Mouse (Mus musculus) midbrain, embryonic 11.5 days (tissue): ENCODE data around the gene Plac9a. TPM values are rescaled to one million over a fixed set of nuclear protein-coding genes. Genes with fewer than 3 reads are reported as not detected.
"Not testable (repeated sequence)": the region's sequence is repeated elsewhere in the genome, so short reads cannot be mapped to it uniquely, and the experiment has no call there.

Source experiments
- ATAC-seq: fragments of 200-750 bp; cut with Nextera tagmentation; 2 replicates; pipeline ENCODE4 v1.8.0; 2017; ENCODE audit warnings: moderate TSS enrichment, moderate library complexity; ENCODE audit not compliant: low FRiP score
- DNase-seq: peaks from one replicate; pipeline ENCODE4 v3.0.0; 2015; ENCODE audit warnings: low spot score; ENCODE audit errors: missing footprints
- H3K27ac ChIP-seq: fragments of 300-500 bp; sonication (generic); 2 replicates; pipeline ENCODE4 v1.5.1; 2014; ENCODE audit warnings: low read depth, low read length
- H3K27me3 ChIP-seq: fragments of 300-500 bp; sonication (generic); 2 replicates; pipeline ENCODE4 v1.6.1; 2014; ENCODE audit warnings: mild to moderate bottlenecking, low read length, moderate library complexity, mixed read lengths; ENCODE audit not compliant: control insufficient read depth, insufficient read depth
- H3K36me3 ChIP-seq: fragments of 300-500 bp; sonication (generic); 2 replicates; pipeline ENCODE4 v1.6.1; 2014; ENCODE audit warnings: mild to moderate bottlenecking, low read length, moderate library complexity, mixed read lengths; ENCODE audit not compliant: control insufficient read depth, insufficient read depth
- H3K4me1 ChIP-seq: fragments of 300-500 bp; sonication (generic); 2 replicates; pipeline ENCODE4 v1.6.1; 2014; ENCODE audit warnings: low read length; ENCODE audit not compliant: control insufficient read depth, insufficient read depth
- H3K4me2 ChIP-seq: fragments of 300-500 bp; sonication (generic); 2 replicates; pipeline ENCODE4 v1.6.1; 2014; ENCODE audit warnings: mild to moderate bottlenecking, moderate library complexity
- H3K4me3 ChIP-seq: fragments of 300-500 bp; sonication (generic); 2 replicates; pipeline ENCODE4 v1.5.1; 2014; ENCODE audit warnings: low read depth, low read length
- H3K9ac ChIP-seq: fragments of 300-500 bp; sonication (generic); 2 replicates; pipeline ENCODE4 v1.6.1; 2014; ENCODE audit warnings: low read length
- H3K9me3 ChIP-seq: fragments of 300-500 bp; sonication (generic); 2 replicates; pipeline ENCODE4 v1.6.1; 2016; ENCODE audit warnings: low read length; ENCODE audit not compliant: control insufficient read depth
- WGBS: fragments of 180-500 bp; shearing (Covaris S2); extraction: QIAGEN DNeasy Blood & Tissue Kit; methylation state at CpG from one replicate; pipeline ENCODE4 v1.1.7; 2014; 5-methylcytosine and 5-hydroxymethylcytosine counted together
- polyA plus RNA-seq: library from polyadenylated mRNA; unstranded; fragments of >200 nt; fragmentation: Nextera tagmentation; extraction: Ambion mirVana; gene quantifications from 2 replicates; pipeline ENCODE4 v1.2.1, GENCODE M21; 2014

Plac9a gene
- polyA plus RNA-seq, result not detected in 2 replicates

- H3K4me2 ChIP-seq, H3K9me3 ChIP-seq, H3K9ac ChIP-seq, DNase-seq, H3K27me3 ChIP-seq, H3K4me1 ChIP-seq, ATAC-seq, H3K27ac ChIP-seq, H3K36me3 ChIP-seq, H3K4me3 ChIP-seq: not testable (repeated sequence)
- WGBS, result no CpG with 5 or more reads among the region's 10 CpGs
These were observed at the start of gene Plac9a for GRCm38 (mm10) chr14:25903000-25903399. Gene Plac9a (minus strand): TSS chr14:25903100.

GRCm38 (mm10) chr14:25938004-25938403 is 35.1 kb upstream of the Plac9a start, which contains the start of gene Cphx1:
Gene Cphx1 (plus strand): TSS chr14:25938304.
- H3K9me3 ChIP-seq, H3K4me2 ChIP-seq, H3K4me3 ChIP-seq, H3K4me1 ChIP-seq, H3K27ac ChIP-seq, H3K9ac ChIP-seq, ATAC-seq, DNase-seq, H3K27me3 ChIP-seq, H3K36me3 ChIP-seq: not testable (repeated sequence)
- WGBS, result no CpG with 5 or more reads among the region's 8 CpGs

GRCm38 (mm10) chr14:25936867-25937630 is 34.1 kb upstream of the Plac9a start:
- not testable (repeated sequence) for H3K9me3 ChIP-seq, H3K4me2 ChIP-seq, H3K4me3 ChIP-seq, H3K4me1 ChIP-seq, H3K36me3 ChIP-seq, H3K27ac ChIP-seq, ATAC-seq, DNase-seq, H3K27me3 ChIP-seq, H3K9ac ChIP-seq
- WGBS, result no CpG with 5 or more reads among the region's 5 CpGs

- H3K4me1 ChIP-seq, H3K4me3 ChIP-seq, H3K4me2 ChIP-seq, DNase-seq, H3K9ac ChIP-seq, H3K27me3 ChIP-seq, H3K27ac ChIP-seq, H3K9me3 ChIP-seq, H3K36me3 ChIP-seq: not testable (repeated sequence)
- peak; percentile 62; the same call in 1 of the 2 replicates for ATAC-seq
- WGBS, result no CpG with 5 or more reads among the region's 10 CpGs
These were observed 24.6 kb upstream of the Plac9a start, which contains the start of gene Tmem254a for GRCm38 (mm10) chr14:25927562-25927881. Gene Tmem254a (minus strand): TSS chr14:25927672.

GRCm38 (mm10) chr14:25926814-25927561 is 24.1 kb upstream of the Plac9a start:
- H3K4me1 ChIP-seq, DNase-seq, H3K9me3 ChIP-seq, H3K27ac ChIP-seq, H3K9ac ChIP-seq, H3K36me3 ChIP-seq, H3K4me3 ChIP-seq, H3K27me3 ChIP-seq, H3K4me2 ChIP-seq: not testable (repeated sequence)
- ATAC-seq, result peak; percentile 73
- no CpG with 5 or more reads among the region's 44 CpGs for WGBS

- not testable (repeated sequence) for H3K4me1 ChIP-seq, H3K9ac ChIP-seq, H3K4me3 ChIP-seq, H3K4me2 ChIP-seq, H3K27me3 ChIP-seq, ATAC-seq, DNase-seq, H3K9me3 ChIP-seq, H3K27ac ChIP-seq, H3K36me3 ChIP-seq
- no CpG with 5 or more reads among the region's 5 CpGs for WGBS
These were observed 15.7 kb upstream of the Plac9a start for GRCm38 (mm10) chr14:25918427-25919170.

- not testable (repeated sequence) for H3K27me3 ChIP-seq, H3K9me3 ChIP-seq, H3K27ac ChIP-seq, DNase-seq, H3K36me3 ChIP-seq, H3K4me1 ChIP-seq, ATAC-seq, H3K4me2 ChIP-seq, H3K9ac ChIP-seq, H3K4me3 ChIP-seq
- no CpG with 5 or more reads among the region's 8 CpGs for WGBS
These were observed 6.1 kb upstream of the Plac9a start for GRCm38 (mm10) chr14:25908976-25909375.

GRCm38 (mm10) chr14:25907272-25907671 is 4.4 kb upstream of the Plac9a start:
- H3K27ac ChIP-seq, H3K27me3 ChIP-seq, H3K9ac ChIP-seq, H3K9me3 ChIP-seq, H3K4me3 ChIP-seq, H3K4me1 ChIP-seq, H3K36me3 ChIP-seq, ATAC-seq, DNase-seq, H3K4me2 ChIP-seq: not testable (repeated sequence)
- WGBS, result no CpG with 5 or more reads among the region's 9 CpGs

- not testable (repeated sequence) for H3K4me3 ChIP-seq, H3K27me3 ChIP-seq, ATAC-seq, H3K4me1 ChIP-seq, H3K9ac ChIP-seq, DNase-seq, H3K4me2 ChIP-seq, H3K27ac ChIP-seq, H3K36me3 ChIP-seq, H3K9me3 ChIP-seq
- no CpG with 5 or more reads among the region's 5 CpGs for WGBS
These were observed 2.3 kb upstream of the Plac9a start for GRCm38 (mm10) chr14:25905243-25905642.
